Mouse (Mus musculus) embryonic facial prominence, embryonic 11.5 days (tissue): ENCODE measurements around the gene Tchhl1. TPM values are rescaled to one million over a fixed set of nuclear protein-coding genes. Genes with fewer than 3 reads are reported as not detected.

Experiments
- ATAC-seq: fragments of 200-750 bp; cut with Nextera tagmentation; replicated peaks from 2 replicates; pipeline ENCODE4 v1.8.0; 2017; ENCODE audit warnings: low read depth; ENCODE audit not compliant: insufficient number of reproducible peaks, low FRiP score, low TSS enrichment
- DNase-seq: peaks from one replicate; pipeline ENCODE4 v3.0.0-alpha.2; 2015; ENCODE audit warnings: low spot score
- H3K27ac ChIP-seq: fragments of 300-500 bp; sonication (generic); replicated peaks from 2 replicates; pipeline ENCODE4 v1.5.1; 2014; ENCODE audit warnings: mild to moderate bottlenecking, low read depth, low read length, control low read depth
- H3K27me3 ChIP-seq: fragments of 300-500 bp; sonication (generic); 2 replicates; pipeline ENCODE4 v1.6.1; 2014; ENCODE audit warnings: mild to moderate bottlenecking, low read length, moderate library complexity, mixed read lengths; ENCODE audit not compliant: control insufficient read depth, insufficient read depth
- H3K36me3 ChIP-seq: fragments of 300-500 bp; sonication (generic); replicated peaks from 2 replicates; pipeline ENCODE4 v1.6.1; 2014; ENCODE audit warnings: low read depth, mild to moderate bottlenecking, low read length, moderate library complexity, mixed read lengths; ENCODE audit not compliant: control insufficient read depth, insufficient read depth
- H3K4me1 ChIP-seq: fragments of 300-500 bp; sonication (generic); 2 replicates; pipeline ENCODE4 v1.6.1; 2014; ENCODE audit warnings: low read length, mixed read lengths; ENCODE audit not compliant: control insufficient read depth, insufficient read depth
- H3K4me2 ChIP-seq: fragments of 300-500 bp; sonication (generic); 2 replicates; pipeline ENCODE4 v1.6.1; 2014; ENCODE audit warnings: low read depth, mild to moderate bottlenecking, control low read depth, low read length, moderate library complexity
- H3K4me3 ChIP-seq: fragments of 300-500 bp; sonication (generic); 2 replicates; pipeline ENCODE4 v1.5.1; 2014; ENCODE audit warnings: low read depth, low read length, control low read depth
- H3K9ac ChIP-seq: fragments of 300-500 bp; sonication (generic); replicated peaks from 2 replicates; pipeline ENCODE4 v1.6.1; 2014; ENCODE audit warnings: mild to moderate bottlenecking, control low read depth, low read length
- H3K9me3 ChIP-seq: fragments of 300-500 bp; sonication (generic); replicated peaks from 2 replicates; pipeline ENCODE4 v1.6.1; 2016; ENCODE audit warnings: mild to moderate bottlenecking, low read length, inconsistent platforms, mixed read lengths; ENCODE audit not compliant: control insufficient read depth
- WGBS: fragments of 180-500 bp; shearing (Covaris S2); extraction: QIAGEN DNeasy Blood & Tissue Kit; methylation state at CpG from one replicate; pipeline ENCODE4 v1.1.7; 2014; 5-methylcytosine and 5-hydroxymethylcytosine counted together
- microRNA-seq: library from miRNA; unstranded; fragments of <30 nt; microRNA quantifications from one replicate; pipeline ENCODE4, GENCODE M21; 2016; ENCODE audit warnings: borderline number of aligned reads
- polyA plus RNA-seq: library from polyadenylated mRNA; unstranded; fragments of >200 nt; fragmentation: Nextera tagmentation; extraction: Ambion mirVana; gene quantifications from 2 replicates; pipeline ENCODE4 v1.2.1, GENCODE M21; 2014

Tchhl1 gene
- polyA plus RNA-seq, 1 experiment from 2014 or later, result not detected

- Histone ChIP-seq H3K9me3 (no peaks in the 10 kb centered on the region), H3K4me1 (no peaks in the 10 kb centered on the region), H3K27ac (peak within 1 kb of the TSS; percentile 65; the same call in 1 of the 2 replicates), H3K36me3 (no peaks in the 10 kb centered on the region), H3K4me2 (peak within 1 kb of the TSS; percentile 65), H3K9ac (peak within 1 kb of the TSS; percentile 78), H3K27me3 (no peaks in the 10 kb centered on the region), H3K4me3 (peak within 1 kb of the TSS; percentile 60)
- DNase-seq (peak; percentile 74), ATAC-seq (peak; percentile 97)
- under 1% methylated on average over 37 of the region's 38 CpGs for WGBS
Observed at GRCm38 (mm10) chr3:93520330-93521193, 52.0 kb downstream of the Tchhl1 start, which contains the start of gene S100a11. Gene S100a11 (plus strand): TSS chr3:93520488.

Small RNA genes within 50 kb of the gene (microRNA-seq; reads per million reads assigned to microRNA genes)
- not detected for gene Gm22752

Other genes with a start within 250 kb of the Tchhl1 start
- not detected in 2 replicates for gene Flg, start 195.2 kb upstream of the Tchhl1 start, polyA plus RNA-seq
- gene Hrnr, start 149.0 kb upstream of the Tchhl1 start, polyA plus RNA-seq, result not detected in 2 replicates
- gene Rptn, start 75.1 kb upstream of the Tchhl1 start, polyA plus RNA-seq, result not detected in 2 replicates
- gene Tchh, start 26.4 kb upstream of the Tchhl1 start, polyA plus RNA-seq, result 0.42 TPM in 2 replicates
- gene S100a11, start 51.7 kb downstream of the Tchhl1 start, polyA plus RNA-seq, result 525 TPM in 2 replicates
- gene S100a10, start 86.3 kb downstream of the Tchhl1 start, polyA plus RNA-seq, result 224 and 236 TPM in 2 replicates
- gene Tdpoz2, start 183.9 kb downstream of the Tchhl1 start, polyA plus RNA-seq, result not detected in 2 replicates
- not detected in 2 replicates for gene Tdpoz1, start 207.6 kb downstream of the Tchhl1 start, polyA plus RNA-seq
- not detected in 2 replicates for gene Gm37596, start 224.3 kb downstream of the Tchhl1 start, polyA plus RNA-seq